ENCODE assay signal across 8 mouse cellular contexts in genomic region chr3:68495096-68495735, GRCm38 (mm10).
DNase-seq lines count a peak whose midpoint lies in the region; ATAC-seq lines count a peak whose summit lies in the region.

No protein-coding gene starts in this region.

- H3K4me1 ChIP-seq in hindbrain, embryonic 15.5 days (replicated peaks): peaks cover 28% of the 10 kb centered on the region

- DNase-seq in left cerebral cortex, adult 18-20 months (ENCODE audit: low spot score in 2 of 2): peak; percentile 63 to 66
- DNase-seq in left cerebral cortex, adult 11 months (ENCODE audit: low spot score): no peak
- DNase-seq in embryo, embryonic 10.5 days (ENCODE audit: low spot score): peak; percentile 73
- peak; percentile 39 for DNase-seq in gastrocnemius, adult 18-20 months (ENCODE audit: low spot score)
- DNase-seq in left cerebral cortex, adult 9 months (ENCODE audit: low spot score in 2 of 2): peak; percentile 51 to 60
- DNase-seq in lung, postnatal 4 days: peak; percentile 46 to 60
- peak; percentile 30 for DNase-seq in skeletal muscle tissue, adult 2 months (ENCODE audit: low read depth, low spot score)

- H3K9me3 ChIP-seq in hindbrain, embryonic 15.5 days: no peaks in the 10 kb centered on the region

- H3K27ac ChIP-seq in hindbrain, embryonic 15.5 days (replicated peaks): peak overlapping the region; percentile 86

- peak overlapping the region; percentile 56 for H3K9ac ChIP-seq in hindbrain, embryonic 15.5 days

- H3K36me3 ChIP-seq in hindbrain, embryonic 15.5 days: no peaks in the 10 kb centered on the region

- H3K27me3 ChIP-seq in hindbrain, embryonic 15.5 days: 0 out of 2 replicates have a peak, but pooled peaks cover 2% of the 10 kb centered on the region

- peak overlapping the region; percentile 83 for H3K4me3 ChIP-seq in hindbrain, embryonic 15.5 days

- peak; percentile 36 for ATAC-seq in hindbrain, embryonic 15.5 days (ENCODE audit: low FRiP score, low read depth)

- peak overlapping the region; percentile 89 for H3K4me2 ChIP-seq in hindbrain, embryonic 15.5 days

- WGBS in hindbrain, embryonic 15.5 days: under 1% methylated on average over 38 of the region's 38 CpGs
